Mouse (Mus musculus) liver, embryonic 14.5 days (tissue): Measurements from ENCODE around the gene E130114P18Rik. TPM values are rescaled to one million over a fixed set of nuclear protein-coding genes. Genes with fewer than 3 reads are reported as not detected.

Experiments
- ATAC-seq: fragments of 200-750 bp; cut with Nextera tagmentation; 2 replicates; pipeline ENCODE4 v1.8.0; 2017; ENCODE audit warnings: moderate number of reproducible peaks, mild to moderate bottlenecking, moderate library complexity; ENCODE audit not compliant: insufficient read depth
- DNase-seq, 3 experiments: peaks; one replicate each; pipeline ENCODE4 v3.0.0-alpha.2; 2012 to 2013; ENCODE audit warnings: low read depth in 3 of 3, low spot score in 3 of 3
- H3K27ac ChIP-seq: fragments of 300-500 bp; sonication (generic); 2 replicates; pipeline ENCODE4 v1.5.1; 2014; ENCODE audit warnings: moderate library complexity, mild to moderate bottlenecking, control low read depth, inconsistent platforms
- H3K27me3 ChIP-seq: fragments of 300-500 bp; sonication (generic); 2 replicates; pipeline ENCODE4 v1.6.1; 2014; ENCODE audit warnings: mild to moderate bottlenecking, low read length, moderate library complexity; ENCODE audit not compliant: control insufficient read depth, insufficient read depth
- H3K36me3 ChIP-seq: fragments of 300-500 bp; sonication (generic); replicated peaks from 2 replicates; pipeline ENCODE4 v1.6.1; 2014; ENCODE audit warnings: low read depth; ENCODE audit not compliant: control insufficient read depth, insufficient read depth
- H3K4me1 ChIP-seq, 2 experiments: fragments of 200-500 bp in 1 of 2; fragments of 300-500 bp in 1 of 2; sonication (generic) in 1 of 2; replicated peaks; 2 replicates each; pipeline ENCODE4 v1.6.1; 2012 to 2014; ENCODE audit warnings: antibody characterized with exemption in 1 of 2, inconsistent platforms in 1 of 2, low read length in 1 of 2; ENCODE audit not compliant: control insufficient read depth in 2 of 2, insufficient read depth in 2 of 2
- H3K4me2 ChIP-seq: fragments of 300-500 bp; sonication (generic); 2 replicates; pipeline ENCODE4 v1.6.1; 2014; ENCODE audit warnings: low read depth, mild to moderate bottlenecking, control low read depth, moderate library complexity
- H3K4me3 ChIP-seq, 2 experiments: fragments of 200-500 bp in 1 of 2; fragments of 300-500 bp in 1 of 2; sonication (generic) in 1 of 2; 2 replicates each; pipeline ENCODE4 v1.5.1; 2012 to 2014; ENCODE audit warnings: low read depth in 2 of 2, low read length in 2 of 2, mild to moderate bottlenecking in 2 of 2, control low read depth in 1 of 2, inconsistent platforms in 1 of 2, moderate library complexity in 1 of 2; ENCODE audit not compliant: insufficient read depth in 1 of 2
- H3K9ac ChIP-seq: fragments of 300-500 bp; sonication (generic); replicated peaks from 2 replicates; pipeline ENCODE4 v1.6.1; 2014; ENCODE audit warnings: mild to moderate bottlenecking, control low read depth, moderate library complexity
- H3K9me3 ChIP-seq: fragments of 300-500 bp; sonication (generic); 2 replicates; pipeline ENCODE4 v1.6.1; 2016; ENCODE audit warnings: low read length, mixed read lengths; ENCODE audit not compliant: control insufficient read depth
- CTCF ChIP-seq: IDR thresholded peaks from 2 replicates; pipeline ENCODE4 v1.5.1; 2016; ENCODE audit warnings: antibody characterized with exemption, low read depth, control low read depth
- EP300 ChIP-seq: IDR thresholded peaks from 2 replicates; pipeline ENCODE4 v1.6.1; 2016; ENCODE audit warnings: antibody characterized with exemption, low read depth
- WGBS: fragments of 180-500 bp; shearing (Covaris S2); extraction: QIAGEN DNeasy Blood & Tissue Kit; methylation state at CpG from one replicate; pipeline ENCODE4 v1.1.7; 2014; ENCODE audit not compliant: insufficient replicate concordance; 5-methylcytosine and 5-hydroxymethylcytosine counted together
- polyA plus RNA-seq, 2 experiments: library from polyadenylated mRNA; depleted of rRNA in 1 of 2; stranded (reverse) in 1 of 2; unstranded in 1 of 2; fragments of >200 nt; fragmentation: Nextera tagmentation in 1 of 2; extraction: Ambion mirVana in 1 of 2; gene quantifications; 2 replicates each; pipeline versions ENCODE4 v1.2.1 to v1.2.3; 2012 to 2014

E130114P18Rik gene
- polyA plus RNA-seq, 2 experiments, result not detected

DNA sequence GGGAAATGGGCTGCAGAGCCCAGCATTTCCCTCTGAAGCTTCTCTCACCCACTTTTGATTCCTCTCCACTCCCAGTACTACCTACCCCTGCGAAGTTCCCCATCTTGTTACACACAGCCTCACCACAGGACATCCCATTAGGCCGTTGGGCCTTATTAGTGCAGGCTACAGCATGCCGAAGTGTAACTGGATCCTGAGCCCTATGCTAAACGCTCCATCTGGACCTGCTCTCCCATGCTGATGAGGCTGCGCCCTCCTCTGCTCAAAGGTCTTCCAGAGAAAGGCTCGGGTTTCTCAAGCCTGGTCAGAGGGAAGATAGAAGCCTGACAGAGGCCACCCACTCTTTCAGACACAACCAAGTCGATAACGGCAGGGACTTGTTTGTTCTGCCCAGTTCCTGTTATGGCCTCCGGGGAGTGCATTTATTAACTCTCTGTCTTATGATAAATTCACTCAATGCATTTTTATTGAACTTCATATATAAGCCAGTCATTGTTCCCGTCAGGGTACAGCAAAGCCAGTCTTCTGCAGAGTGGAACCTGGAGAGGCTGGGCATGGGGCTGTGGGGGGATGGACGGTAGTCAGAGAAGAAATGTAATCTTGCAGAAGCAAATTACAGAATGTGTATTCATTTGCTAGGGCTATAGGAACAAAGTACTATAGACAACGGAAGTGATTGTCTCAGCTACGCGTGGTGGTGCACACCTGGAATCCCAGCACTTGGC, 148.8 kb downstream of the E130114P18Rik start:
- Histone ChIP-seq H3K9me3 (no peaks in the 10 kb centered on the region), H3K27ac (no peak overlapping the region), H3K9ac (no peak overlapping the region), H3K36me3 (no peaks in the 10 kb centered on the region), H3K4me1 (0 out of 4 replicates have a peak, but pooled peaks cover 0 to 2% of the 10 kb centered on the region in 2 experiments), H3K27me3 (no peaks in the 10 kb centered on the region), H3K4me3 (no peak overlapping the region), H3K4me2 (no peak overlapping the region)
- no peak for DNase-seq
- WGBS, result 40% methylated on average over 14 of the region's 14 CpGs
- TF ChIP-seq EP300 (no peak), CTCF (no peak)
- ATAC-seq, result no peak

- no peaks in the 10 kb centered on the region for H3K9me3 ChIP-seq
- WGBS, result 52% methylated on average over 16 of the region's 16 CpGs
Observed at GRCm38 (mm10) chr4:97626002-97626720, 151.7 kb downstream of the E130114P18Rik start.

GRCm38 (mm10) chr4:97623165-97623564, 154.7 kb downstream of the E130114P18Rik start:
- Histone ChIP-seq H3K4me3 (no peak overlapping the region), H3K27ac (no peak overlapping the region), H3K36me3 (no peaks in the 10 kb centered on the region), H3K9me3 (no peaks in the 10 kb centered on the region), H3K4me2 (no peak overlapping the region), H3K4me1 (no peaks in the 10 kb centered on the region), H3K9ac (no peak overlapping the region), H3K27me3 (no peaks in the 10 kb centered on the region; the same call in 1 of the 2 replicates)
- 60% methylated on average over 5 of the region's 5 CpGs for WGBS
- ATAC-seq (no peak), DNase-seq (no peak)
- TF ChIP-seq EP300 (no peak), CTCF (peak; percentile 22; the same call in 1 of the 2 replicates)

More at GRCm38 (mm10) chr4:97626002-97626720, 151.7 kb downstream of the E130114P18Rik start:
- Histone ChIP-seq H3K4me3 (no peak overlapping the region), H3K9ac (no peak overlapping the region), H3K27me3 (no peaks in the 10 kb centered on the region), H3K4me2 (no peak overlapping the region), H3K27ac (no peak overlapping the region), H3K36me3 (no peaks in the 10 kb centered on the region), H3K4me1 (0 out of 4 replicates have a peak, but pooled peaks cover 0 to 2% of the 10 kb centered on the region in 2 experiments)
- ATAC-seq (no peak), DNase-seq (no peak)
- TF ChIP-seq CTCF (no peak), EP300 (no peak)

DNA sequence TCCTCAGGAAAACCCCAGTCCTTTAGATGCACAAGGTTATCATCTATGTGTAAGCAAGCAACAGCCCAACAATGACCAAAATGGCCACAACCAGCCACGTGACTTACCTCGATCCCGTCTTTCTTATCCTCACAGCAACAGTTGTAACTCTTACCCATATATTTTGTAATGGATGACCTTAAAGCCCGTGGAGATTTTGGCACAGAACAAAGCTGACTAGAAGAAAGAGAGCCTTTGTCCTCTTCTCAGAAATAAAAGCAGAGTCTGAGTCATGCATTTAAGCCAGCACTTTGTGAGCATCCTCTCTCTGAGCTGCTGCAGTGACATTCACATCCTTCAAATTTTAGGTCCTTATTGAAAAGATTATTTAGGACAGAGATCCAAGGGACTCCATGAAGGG, 156.1 kb downstream of the E130114P18Rik start:
- no peak overlapping the region for H3K4me3 ChIP-seq
- no peak overlapping the region for H3K9ac ChIP-seq
- no peak for TF ChIP-seq CTCF
- TF ChIP-seq EP300, result no peak
- no peaks in the 10 kb centered on the region for H3K36me3 ChIP-seq
- H3K4me1 ChIP-seq, result no peaks in the 10 kb centered on the region
- DNase-seq, result no peak
- no peak overlapping the region for H3K4me2 ChIP-seq
- 69% methylated on average over 4 of the region's 4 CpGs for WGBS
- H3K27me3 ChIP-seq, result no peaks in the 10 kb centered on the region; the same call in 1 of the 2 replicates
- ATAC-seq, result no peak
- H3K27ac ChIP-seq, result no peak overlapping the region
- H3K9me3 ChIP-seq, result no peaks in the 10 kb centered on the region

DNA sequence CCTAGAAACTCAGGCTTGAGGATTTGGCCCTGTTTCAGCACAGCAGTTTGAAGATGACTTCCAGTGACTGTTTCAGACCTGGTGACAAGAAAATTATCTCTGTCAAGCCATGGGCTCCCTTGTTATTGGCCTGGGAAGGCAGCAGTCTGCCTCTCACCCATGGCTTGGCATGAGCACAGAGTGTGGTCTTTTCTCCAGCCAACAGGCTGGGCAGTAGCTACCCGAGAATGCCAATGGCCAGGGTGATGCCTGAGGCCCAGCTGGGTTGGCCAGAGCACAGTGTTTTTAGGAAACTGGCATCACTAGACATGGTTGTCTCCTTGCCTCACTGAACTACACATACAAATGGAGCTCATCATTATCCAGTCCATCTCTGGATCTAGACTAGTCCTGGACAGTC, 157.5 kb downstream of the E130114P18Rik start:
- H3K4me2 ChIP-seq, result no peak overlapping the region
- H3K9me3 ChIP-seq, result no peaks in the 10 kb centered on the region
- no peaks in the 10 kb centered on the region; the same call in 1 of the 2 replicates for H3K27me3 ChIP-seq
- no peak overlapping the region for H3K4me3 ChIP-seq
- H3K27ac ChIP-seq, result no peak overlapping the region
- 67% methylated on average over 1 of the region's 1 CpGs for WGBS
- no peak overlapping the region for H3K9ac ChIP-seq
- TF ChIP-seq CTCF (no peak), EP300 (no peak)
- no peak for ATAC-seq
- no peak for DNase-seq
- no peaks in the 10 kb centered on the region for H3K36me3 ChIP-seq
- H3K4me1 ChIP-seq, result no peaks in the 10 kb centered on the region; a peak in 1 of 4 replicates
